Mouse (Mus musculus) heart, embryonic 10.5 days (tissue): ENCODE results near the gene 2310061I04Rik. TPM values are rescaled to one million over a fixed set of nuclear protein-coding genes. Genes with fewer than 3 reads are reported as not detected.

Experiments
- DNase-seq: peaks from one replicate; pipeline ENCODE4 v3.0.0-alpha.2; 2017; ENCODE audit warnings: low spot score
- H3K27ac ChIP-seq: fragments of 300-500 bp; sonication (generic); 2 replicates; pipeline ENCODE4 v1.5.1; 2016; ENCODE audit warnings: mild to moderate bottlenecking
- H3K27me3 ChIP-seq: fragments of 300-500 bp; sonication (generic); 2 replicates; pipeline ENCODE4 v1.6.1; 2016; ENCODE audit warnings: mild to moderate bottlenecking; ENCODE audit not compliant: poor library complexity, insufficient read depth, severe bottlenecking
- H3K36me3 ChIP-seq: fragments of 300-500 bp; sonication (generic); 2 replicates; pipeline ENCODE4 v1.6.1; 2016; ENCODE audit warnings: mild to moderate bottlenecking, moderate library complexity
- H3K4me1 ChIP-seq: fragments of 300-500 bp; sonication (generic); 2 replicates; pipeline ENCODE4 v1.6.1; 2016; ENCODE audit warnings: mild to moderate bottlenecking
- H3K4me3 ChIP-seq: fragments of 300-500 bp; sonication (generic); 2 replicates; pipeline ENCODE4 v1.5.1; 2016; ENCODE audit warnings: mild to moderate bottlenecking, moderate library complexity
- H3K9me3 ChIP-seq: fragments of 300-500 bp; sonication (generic); 2 replicates; pipeline ENCODE4 v1.6.1; 2016; ENCODE audit warnings: mild to moderate bottlenecking, moderate library complexity
- WGBS: fragments of 180-500 bp; shearing (Covaris S2); methylation state at CpG from one replicate; pipeline ENCODE4 v1.1.7; 2016; 5-methylcytosine and 5-hydroxymethylcytosine counted together
- microRNA counts: library from miRNA; unstranded; fragments of <30 nt; microRNA quantifications from one replicate; lab custom pipeline; 2017
- microRNA-seq: library from miRNA; unstranded; fragments of <30 nt; microRNA quantifications from one replicate; pipeline ENCODE4, GENCODE M21; 2017
- polyA plus RNA-seq: library from polyadenylated mRNA; unstranded; fragments of >200 nt; fragmentation: Nextera tagmentation; extraction: Ambion mirVana; gene quantifications from 2 replicates; pipeline ENCODE4 v1.2.1, GENCODE M21; 2016

The 2310061I04Rik gene
- polyA plus RNA-seq, 1 experiment from 2014 or later = 26.7 TPM

- Histone ChIP-seq H3K4me1 (peaks cover 27% of the 10 kb centered on the region), H3K36me3 (peaks cover 26% of the 10 kb centered on the region), H3K27me3 (no peaks in the 10 kb centered on the region), H3K9me3 (no peaks in the 10 kb centered on the region), H3K4me3 (peak within 1 kb of the TSS; percentile 80), H3K27ac (peak within 1 kb of the TSS; percentile 96)
- under 1% methylated on average over 47 of the region's 47 CpGs for WGBS
- peak; percentile 95 for DNase-seq
Measured at GRCm38 (mm10) chr17:35861198-35861857, 35.9 kb downstream of the 2310061I04Rik start, which contains the start of gene Nrm. Gene Nrm (plus strand): TSS chr17:35861318.

- peaks cover 28% of the 10 kb centered on the region for H3K36me3 ChIP-seq
- WGBS = 6% methylated on average over 12 of the region's 12 CpGs
- H3K4me1 ChIP-seq = peaks cover 27% of the 10 kb centered on the region
- H3K9me3 ChIP-seq = no peaks in the 10 kb centered on the region
- peak overlapping the region; percentile 80 for H3K4me3 ChIP-seq
- H3K27me3 ChIP-seq = no peaks in the 10 kb centered on the region
- H3K27ac ChIP-seq = peak overlapping the region; percentile 96
- DNase-seq = no peak
Measured at GRCm38 (mm10) chr17:35860831-35861197, 36.4 kb downstream of the 2310061I04Rik start.

- Histone ChIP-seq H3K9me3 (no peaks in the 10 kb centered on the region), H3K4me1 (peaks cover 24% of the 10 kb centered on the region), H3K4me3 (no peak overlapping the region), H3K27ac (no peak overlapping the region), H3K27me3 (no peaks in the 10 kb centered on the region), H3K36me3 (peaks cover 33% of the 10 kb centered on the region)
- 51% methylated on average over 2 of the region's 2 CpGs for WGBS
- DNase-seq = peak; percentile 61
Measured at GRCm38 (mm10) chr17:35859835-35860234, 37.4 kb downstream of the 2310061I04Rik start.

GRCm38 (mm10) chr17:35859371-35859770 lies 37.9 kb downstream of the 2310061I04Rik start:
- 76% methylated on average over 1 of the region's 1 CpGs for WGBS
- Histone ChIP-seq H3K36me3 (peaks cover 37% of the 10 kb centered on the region), H3K4me1 (peaks cover 19% of the 10 kb centered on the region), H3K9me3 (no peaks in the 10 kb centered on the region), H3K27me3 (no peaks in the 10 kb centered on the region), H3K4me3 (no peak overlapping the region), H3K27ac (no peak overlapping the region)
- no peak for DNase-seq

DNA sequence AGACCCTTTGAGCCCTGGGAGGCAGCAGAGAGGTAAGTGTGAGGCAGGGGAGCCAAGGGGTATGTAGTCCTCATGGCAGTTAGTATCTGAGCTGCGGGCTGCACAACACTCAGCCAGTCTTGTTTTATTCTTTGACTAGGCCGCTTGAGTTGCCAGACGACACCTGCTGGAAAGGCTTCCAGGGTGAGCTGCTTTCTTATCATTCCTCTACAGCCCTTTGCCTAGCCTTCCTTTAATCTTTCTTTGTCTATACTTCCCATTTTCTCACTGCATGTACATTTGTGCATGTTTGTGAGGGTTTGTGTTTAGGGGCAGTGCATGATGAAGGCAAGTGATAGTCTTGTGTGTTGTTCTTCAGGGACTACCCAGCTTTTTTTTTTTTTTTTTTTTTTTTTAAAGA lies 46.3 kb downstream of the 2310061I04Rik start:
- no peaks in the 10 kb centered on the region for H3K4me1 ChIP-seq
- H3K36me3 ChIP-seq = peaks cover 93% of the 10 kb centered on the region
- no peaks in the 10 kb centered on the region for H3K27me3 ChIP-seq
- no peak overlapping the region for H3K27ac ChIP-seq
- H3K4me3 ChIP-seq = no peak overlapping the region
- 72% methylated on average over 3 of the region's 3 CpGs for WGBS
- H3K9me3 ChIP-seq = no peaks in the 10 kb centered on the region
- peak; percentile 65 for DNase-seq

- Histone ChIP-seq H3K27ac (no peak overlapping the region), H3K36me3 (peaks cover 83% of the 10 kb centered on the region), H3K9me3 (no peaks in the 10 kb centered on the region), H3K27me3 (no peaks in the 10 kb centered on the region), H3K4me3 (no peak overlapping the region), H3K4me1 (no peaks in the 10 kb centered on the region)
- DNase-seq = no peak
- 44% methylated on average over 1 of the region's 1 CpGs for WGBS
Measured at GRCm38 (mm10) chr17:35848112-35848511, 49.1 kb downstream of the 2310061I04Rik start.

- peaks cover 39% of the 10 kb centered on the region for H3K36me3 ChIP-seq
- H3K4me3 ChIP-seq = no peak overlapping the region
- H3K27me3 ChIP-seq = no peaks in the 10 kb centered on the region
- peaks cover 15% of the 10 kb centered on the region for H3K4me1 ChIP-seq
- DNase-seq = no peak
- H3K9me3 ChIP-seq = no peaks in the 10 kb centered on the region
- WGBS = 91% methylated on average over 3 of the region's 3 CpGs
- H3K27ac ChIP-seq = no peak overlapping the region
Measured at GRCm38 (mm10) chr17:35843514-35843913, 53.7 kb downstream of the 2310061I04Rik start.

MicroRNAs encoded within 50 kb of the gene (microRNA counts, 519-probe panel; counts per million panel counts)
- microRNA mmu-miR-1894-3p (lab: Ali Mortazavi, UCI) = not detected
- microRNA mmu-miR-1894-5p (lab: Ali Mortazavi, UCI) = not detected

Small RNAs within 50 kb of the gene (microRNA-seq; reads per million reads assigned to microRNA genes)
- gene Gm28033 = 1.5 reads per million
- gene Mir1894 = not detected

Other genes with a start within 250 kb of the 2310061I04Rik start
- 17.5 and 18.6 TPM in 2 replicates for gene Vars2, start 229.8 kb downstream of the 2310061I04Rik start, polyA plus RNA-seq
- 34.7 and 43.5 TPM in 2 replicates for gene Gtf2h4, start 223.7 kb downstream of the 2310061I04Rik start, polyA plus RNA-seq
- gene Ddr1, start 192.8 kb downstream of the 2310061I04Rik start, polyA plus RNA-seq = 109 and 158 TPM in 2 replicates
- gene Ier3, start 75.7 kb downstream of the 2310061I04Rik start, polyA plus RNA-seq = 13.2 and 16.8 TPM in 2 replicates
- 66.2 and 71.7 TPM in 2 replicates for gene Flot1, start 74.2 kb downstream of the 2310061I04Rik start, polyA plus RNA-seq
- gene Tubb5, start 59.1 kb downstream of the 2310061I04Rik start, polyA plus RNA-seq = 911 and 1,091 TPM in 2 replicates
- 25.3 and 29.1 TPM in 2 replicates for gene Mdc1, start 55.9 kb downstream of the 2310061I04Rik start, polyA plus RNA-seq
- gene Nrm, start 36.1 kb downstream of the 2310061I04Rik start, polyA plus RNA-seq = 56.5 and 58.3 TPM in 2 replicates
- 19.9 and 22.2 TPM in 2 replicates for gene Ppp1r18, start 31.8 kb downstream of the 2310061I04Rik start, polyA plus RNA-seq
- gene Dhx16, start 17.6 kb downstream of the 2310061I04Rik start, polyA plus RNA-seq = 34.8 and 44.5 TPM in 2 replicates
- gene Atat1, start 12.6 kb upstream of the 2310061I04Rik start, polyA plus RNA-seq = 59.4 and 78.6 TPM in 2 replicates
- 99.5 and 111 TPM in 2 replicates for gene Mrps18b, start 19.0 kb upstream of the 2310061I04Rik start, polyA plus RNA-seq
- 37.6 and 45.2 TPM in 2 replicates for gene Ppp1r10, start 19.0 kb upstream of the 2310061I04Rik start, polyA plus RNA-seq
- 81.6 and 81.8 TPM in 2 replicates for gene Abcf1, start 72.3 kb upstream of the 2310061I04Rik start, polyA plus RNA-seq
- 47.2 and 49.8 TPM in 2 replicates for gene Gnl1, start 82.4 kb upstream of the 2310061I04Rik start, polyA plus RNA-seq
- gene Prr3, start 82.8 kb upstream of the 2310061I04Rik start, polyA plus RNA-seq = 21.9 and 30.5 TPM in 2 replicates
- 2.5 and 2.6 TPM in 2 replicates for gene H2-T24, start 123.1 kb upstream of the 2310061I04Rik start, polyA plus RNA-seq
- 1.2 and 3.4 TPM in 2 replicates for gene H2-T23, start 135.4 kb upstream of the 2310061I04Rik start, polyA plus RNA-seq
- gene H2-T22, start 145.3 kb upstream of the 2310061I04Rik start, polyA plus RNA-seq = 4.4 and 7.2 TPM in 2 replicates
- not detected in 2 replicates for gene Gm6034, start 145.5 kb upstream of the 2310061I04Rik start, polyA plus RNA-seq
- not detected in 2 replicates for gene Gm11127, start 160.9 kb upstream of the 2310061I04Rik start, polyA plus RNA-seq
- not detected in 2 replicates for gene Gm19684, start 224.2 kb upstream of the 2310061I04Rik start, polyA plus RNA-seq
- not detected in 2 replicates for gene Gm7030, start 232.0 kb upstream of the 2310061I04Rik start, polyA plus RNA-seq